Mouse (Mus musculus) kidney, embryonic 15.5 days (tissue): ENCODE data around the gene Map2k1. TPM values are rescaled to one million over a fixed set of nuclear protein-coding genes. Genes with fewer than 3 reads are reported as not detected.
"Not testable (repeated sequence)": the region's sequence is repeated elsewhere in the genome, so short reads cannot be mapped to it uniquely, and the experiment has no call there.

Source experiments
- ATAC-seq: fragments of 200-750 bp; cut with Nextera tagmentation; replicated peaks from 2 replicates; pipeline ENCODE4 v1.8.0; 2017; ENCODE audit warnings: moderate TSS enrichment; ENCODE audit not compliant: low FRiP score
- H3K27ac ChIP-seq: fragments of 300-500 bp; sonication (generic); 2 replicates; pipeline ENCODE4 v1.5.1; 2015; ENCODE audit warnings: mild to moderate bottlenecking, inconsistent platforms
- H3K27me3 ChIP-seq: fragments of 300-500 bp; sonication (generic); 2 replicates; pipeline ENCODE4 v1.6.1; 2015; ENCODE audit warnings: inconsistent platforms
- H3K36me3 ChIP-seq: fragments of 300-500 bp; sonication (generic); 2 replicates; pipeline ENCODE4 v1.6.1; 2015; ENCODE audit warnings: inconsistent platforms
- H3K4me1 ChIP-seq: fragments of 300-500 bp; sonication (generic); 2 replicates; pipeline ENCODE4 v1.6.1; 2015; ENCODE audit warnings: inconsistent platforms
- H3K4me2 ChIP-seq: fragments of 300-500 bp; sonication (generic); 2 replicates; pipeline ENCODE4 v1.6.1; 2015; ENCODE audit warnings: moderate library complexity, mild to moderate bottlenecking, inconsistent platforms
- H3K4me3 ChIP-seq: fragments of 300-500 bp; sonication (generic); replicated peaks from 2 replicates; pipeline ENCODE4 v1.5.1; 2015; ENCODE audit warnings: mild to moderate bottlenecking, inconsistent platforms
- H3K9ac ChIP-seq: fragments of 300-500 bp; sonication (generic); 2 replicates; pipeline ENCODE4 v1.6.1; 2015; ENCODE audit warnings: mild to moderate bottlenecking, inconsistent platforms
- H3K9me3 ChIP-seq: fragments of 300-500 bp; sonication (generic); replicated peaks from 2 replicates; pipeline ENCODE4 v1.6.1; 2016; ENCODE audit warnings: inconsistent platforms
- WGBS: fragments of 180-500 bp; shearing (Covaris S2); methylation state at CpG from one replicate; pipeline ENCODE4 v1.1.7; 2015; ENCODE audit warnings: mixed read lengths; 5-methylcytosine and 5-hydroxymethylcytosine counted together
- microRNA-seq: library from miRNA; unstranded; fragments of <30 nt; microRNA quantifications from one replicate; pipeline ENCODE4, GENCODE M21; 2016
- polyA plus RNA-seq: library from polyadenylated mRNA; unstranded; fragments of >200 nt; fragmentation: Nextera tagmentation; extraction: Ambion mirVana; gene quantifications from 2 replicates; pipeline ENCODE4 v1.2.1, GENCODE M21; 2015

Gene Map2k1
- polyA plus RNA-seq, 1 experiment from 2014 or later, result 81.7 TPM

- no peaks in the 10 kb centered on the region for H3K27me3 ChIP-seq
- peak overlapping the region; percentile 92 for H3K9ac ChIP-seq
- H3K9me3 ChIP-seq, result no peaks in the 10 kb centered on the region
- 0 out of 2 replicates have a peak overlapping the region, but pooled peaks have one; percentile 99 for H3K27ac ChIP-seq
- H3K4me1 ChIP-seq, result peaks cover 41% of the 10 kb centered on the region
- no peak for ATAC-seq
- H3K4me3 ChIP-seq, result peak overlapping the region; percentile 96
- H3K4me2 ChIP-seq, result peak overlapping the region; percentile 73
- peaks cover 46% of the 10 kb centered on the region for H3K36me3 ChIP-seq
Observed at GRCm38 (mm10) chr9:64174341-64174740, 79.1 kb downstream of the Map2k1 start.

GRCm38 (mm10) chr9:64173666-64174220 lies 79.7 kb downstream of the Map2k1 start:
- H3K4me3 ChIP-seq, result peak overlapping the region; percentile 96
- WGBS, result under 1% methylated on average over 16 of the region's 16 CpGs
- no peaks in the 10 kb centered on the region for H3K27me3 ChIP-seq
- peak overlapping the region; percentile 99 for H3K27ac ChIP-seq
- ATAC-seq, result no peak
- H3K9ac ChIP-seq, result peak overlapping the region; percentile 92
- H3K4me2 ChIP-seq, result peak overlapping the region; percentile 73
- peaks cover 43% of the 10 kb centered on the region for H3K36me3 ChIP-seq
- no peaks in the 10 kb centered on the region for H3K9me3 ChIP-seq
- H3K4me1 ChIP-seq, result peaks cover 38% of the 10 kb centered on the region

GRCm38 (mm10) chr9:64172816-64173665 lies 80.4 kb downstream of the Map2k1 start, which contains the start of the genes Zwilch and Rpl4:
Gene Zwilch, minus strand, starts transcription at chr9:64173104.
Gene Rpl4, plus strand, starts transcription at chr9:64173375.
- ATAC-seq, result peak; percentile 90
- H3K27me3 ChIP-seq, result no peaks in the 10 kb centered on the region
- H3K9me3 ChIP-seq, result no peaks in the 10 kb centered on the region
- peaks cover 33% of the 10 kb centered on the region for H3K4me1 ChIP-seq
- peak within 1 kb of the TSS; percentile 92 for H3K9ac ChIP-seq
- peak within 1 kb of the TSS; percentile 99 for H3K27ac ChIP-seq
- H3K4me2 ChIP-seq, result peak within 1 kb of the TSS; percentile 73
- peak within 1 kb of the TSS; percentile 96 for H3K4me3 ChIP-seq
- under 1% methylated on average over 42 of the region's 42 CpGs for WGBS
- H3K36me3 ChIP-seq, result peaks cover 39% of the 10 kb centered on the region

GRCm38 (mm10) chr9:64172145-64172815 lies 81.2 kb downstream of the Map2k1 start:
- Histone ChIP-seq H3K27ac (peak overlapping the region; percentile 99), H3K4me3 (peak overlapping the region; percentile 96), H3K9me3 (no peaks in the 10 kb centered on the region), H3K36me3 (peaks cover 37% of the 10 kb centered on the region), H3K4me2 (peak overlapping the region; percentile 73), H3K9ac (peak overlapping the region; percentile 92), H3K4me1 (peaks cover 32% of the 10 kb centered on the region), H3K27me3 (no peaks in the 10 kb centered on the region)
- ATAC-seq, result peak; percentile 68
- 1% methylated on average over 18 of the region's 18 CpGs for WGBS

- 90% methylated on average over 3 of the region's 3 CpGs for WGBS
- not testable (repeated sequence) for H3K27ac ChIP-seq, H3K4me2 ChIP-seq, H3K4me3 ChIP-seq, H3K27me3 ChIP-seq, H3K9me3 ChIP-seq, ATAC-seq, H3K9ac ChIP-seq
- peaks cover 30% of the 10 kb centered on the region for H3K36me3 ChIP-seq
- peaks cover 24% of the 10 kb centered on the region for H3K4me1 ChIP-seq
Observed at GRCm38 (mm10) chr9:64169967-64170366, 83.5 kb downstream of the Map2k1 start.

- Histone ChIP-seq H3K9ac (no peak overlapping the region), H3K4me1 (no peaks in the 10 kb centered on the region), H3K36me3 (peaks cover 91% of the 10 kb centered on the region), H3K4me3 (no peak overlapping the region), H3K9me3 (no peaks in the 10 kb centered on the region), H3K4me2 (no peak overlapping the region), H3K27ac (no peak overlapping the region), H3K27me3 (no peaks in the 10 kb centered on the region)
- 91% methylated on average over 5 of the region's 5 CpGs for WGBS
- ATAC-seq, result no peak
Observed at GRCm38 (mm10) chr9:64160471-64160870, 93.0 kb downstream of the Map2k1 start.

GRCm38 (mm10) chr9:64156641-64157040 lies 96.8 kb downstream of the Map2k1 start:
- no peaks in the 10 kb centered on the region for H3K9me3 ChIP-seq
- no peak overlapping the region for H3K27ac ChIP-seq
- no peak overlapping the region for H3K9ac ChIP-seq
- H3K4me3 ChIP-seq, result no peak overlapping the region
- peaks cover 92% of the 10 kb centered on the region for H3K36me3 ChIP-seq
- 90% methylated on average over 1 of the region's 1 CpGs for WGBS
- no peak overlapping the region for H3K4me2 ChIP-seq
- no peaks in the 10 kb centered on the region for H3K27me3 ChIP-seq
- ATAC-seq, result no peak
- no peaks in the 10 kb centered on the region for H3K4me1 ChIP-seq

GRCm38 (mm10) chr9:64139879-64140278 lies 113.6 kb downstream of the Map2k1 start:
- ATAC-seq, result no peak
- Histone ChIP-seq H3K9me3 (no peaks in the 10 kb centered on the region), H3K4me2 (no peak overlapping the region), H3K4me1 (no peaks in the 10 kb centered on the region), H3K36me3 (peaks cover 68% of the 10 kb centered on the region), H3K4me3 (no peak overlapping the region), H3K27me3 (no peaks in the 10 kb centered on the region), H3K27ac (no peak overlapping the region), H3K9ac (no peak overlapping the region)
- WGBS, result 89% methylated on average over 9 of the region's 9 CpGs

GRCm38 (mm10) chr9:64138896-64139295 lies 114.5 kb downstream of the Map2k1 start:
- H3K27me3 ChIP-seq, ATAC-seq, H3K4me2 ChIP-seq, H3K27ac ChIP-seq, H3K9ac ChIP-seq, H3K9me3 ChIP-seq, H3K4me3 ChIP-seq, H3K4me1 ChIP-seq: not testable (repeated sequence)
- 6% methylated on average over 6 of the region's 6 CpGs for WGBS
- peaks cover 60% of the 10 kb centered on the region for H3K36me3 ChIP-seq

Small RNA genes lying within 50 kb of the gene (microRNA-seq; reads per million reads assigned to microRNA genes)
- gene Gm24106, result not detected

Other genes with a start within 250 kb of the Map2k1 start
- 10.6 and 12.3 TPM in 2 replicates for gene Smad6, start 231.6 kb downstream of the Map2k1 start, polyA plus RNA-seq
- 0.16 and 0.51 TPM in 2 replicates for gene Lctl, start 136.5 kb downstream of the Map2k1 start, polyA plus RNA-seq
- gene Zwilch, start 80.5 kb downstream of the Map2k1 start, polyA plus RNA-seq, result 26.3 and 29.1 TPM in 2 replicates
- gene Rpl4, start 80.3 kb downstream of the Map2k1 start, polyA plus RNA-seq, result 1,178 and 1,188 TPM in 2 replicates
- 34.3 and 35.6 TPM in 2 replicates for gene Snapc5, start 74.4 kb downstream of the Map2k1 start, polyA plus RNA-seq
- 2.9 and 3.0 TPM in 2 replicates for gene Uchl4, start 18.4 kb downstream of the Map2k1 start, polyA plus RNA-seq
- 245 and 252 TPM in 2 replicates for gene Tipin, start 27.9 kb upstream of the Map2k1 start, polyA plus RNA-seq
- 21.6 and 22.5 TPM in 2 replicates for gene Dis3l, start 87.7 kb upstream of the Map2k1 start, polyA plus RNA-seq
- 3.9 and 4.0 TPM in 2 replicates for gene Megf11, start 132.0 kb upstream of the Map2k1 start, polyA plus RNA-seq